Mouse (Mus musculus): ENCODE results near the gene Jchain. TPM values are rescaled to one million over a fixed set of nuclear protein-coding genes. Genes with fewer than 3 reads are reported as not detected.

The Jchain gene
- polyA plus RNA-seq, 1 experiment from 2014 or later = 0.33 TPM

DNA sequence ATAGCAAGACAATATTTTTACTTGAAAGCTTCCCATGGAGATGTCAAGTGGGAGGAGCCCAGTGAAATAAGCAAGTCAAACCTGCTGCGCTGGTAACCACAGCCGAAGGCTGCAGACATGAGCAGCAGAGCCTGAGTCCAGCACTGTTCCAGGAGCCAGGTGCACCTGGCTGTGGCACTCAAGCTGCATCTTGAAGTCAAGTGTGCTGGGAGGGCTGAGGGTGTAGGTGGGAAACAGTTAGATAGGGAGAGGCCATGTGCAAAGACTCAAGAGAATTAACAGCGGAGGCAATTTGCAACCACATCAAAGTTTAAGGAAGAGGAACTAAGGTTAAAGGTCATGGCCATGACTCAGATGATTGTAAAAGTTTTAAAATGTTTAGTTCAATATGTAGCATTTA lies 27.9 kb downstream of the Jchain start:
- no peaks in the 10 kb centered on the region for H3K9me3 ChIP-seq

GRCm38 (mm10) chr5:88491111-88491510 lies 36.6 kb downstream of the Jchain start:
- Histone ChIP-seq H3K4me1 (no peaks in the 10 kb centered on the region), H3K4me3 (no peak overlapping the region), H3K9me3 (no peaks in the 10 kb centered on the region), H3K36me3 (no peaks in the 10 kb centered on the region), H3K4me2 (no peak overlapping the region), H3K27me3 (no peaks in the 10 kb centered on the region), H3K27ac (no peak overlapping the region), H3K9ac (no peak overlapping the region)
- ATAC-seq (ENCODE audit: insufficient number of reproducible peaks, low FRiP score, low TSS enrichment, low read depth) = no peak
- WGBS = 81% methylated on average over 5 of the region's 5 CpGs

More for the DNA sequence above, 27.9 kb downstream of the Jchain start:
- no peak for ATAC-seq (ENCODE audit: insufficient number of reproducible peaks, low FRiP score, low TSS enrichment, low read depth)
- H3K27ac ChIP-seq = no peak overlapping the region
- 71% methylated on average over 3 of the region's 3 CpGs for WGBS
- no peaks in the 10 kb centered on the region for H3K4me1 ChIP-seq
- no peaks in the 10 kb centered on the region for H3K36me3 ChIP-seq
- H3K4me3 ChIP-seq = no peak overlapping the region
- H3K4me2 ChIP-seq = no peak overlapping the region
- H3K9ac ChIP-seq = no peak overlapping the region
- no peaks in the 10 kb centered on the region for H3K27me3 ChIP-seq

- no peak overlapping the region for H3K4me2 ChIP-seq
- ATAC-seq (ENCODE audit: insufficient number of reproducible peaks, low FRiP score, low TSS enrichment, low read depth) = no peak
Measured at GRCm38 (mm10) chr5:88489004-88489403, 38.7 kb downstream of the Jchain start.

GRCm38 (mm10) chr5:88487675-88488074 lies 40.0 kb downstream of the Jchain start, which contains the start of gene Enam:
Gene Enam, plus strand, starts transcription at chr5:88487975.
- ATAC-seq (ENCODE audit: insufficient number of reproducible peaks, low FRiP score, low TSS enrichment, low read depth) = no peak
- Histone ChIP-seq H3K27me3 (no peaks in the 10 kb centered on the region), H3K27ac (no peak within 1 kb of the TSS), H3K4me1 (no peaks in the 10 kb centered on the region), H3K9ac (no peak within 1 kb of the TSS), H3K9me3 (no peaks in the 10 kb centered on the region), H3K4me3 (no peak within 1 kb of the TSS), H3K4me2 (no peak within 1 kb of the TSS), H3K36me3 (no peaks in the 10 kb centered on the region)

More at GRCm38 (mm10) chr5:88489004-88489403, 38.7 kb downstream of the Jchain start:
- WGBS = 78% methylated on average over 2 of the region's 2 CpGs
- Histone ChIP-seq H3K27ac (no peak overlapping the region), H3K9me3 (no peaks in the 10 kb centered on the region), H3K9ac (no peak overlapping the region), H3K4me3 (no peak overlapping the region), H3K4me1 (no peaks in the 10 kb centered on the region), H3K36me3 (no peaks in the 10 kb centered on the region), H3K27me3 (no peaks in the 10 kb centered on the region)

Other genes starting within 250 kb of the Jchain start
- not detected in 2 replicates for gene Prol1, start 210.6 kb downstream of the Jchain start, polyA plus RNA-seq (2015; fragmentation: Nextera tagmentation; extraction: Ambion mirVana)
- gene Amtn, start 151.8 kb downstream of the Jchain start, polyA plus RNA-seq (2015; fragmentation: Nextera tagmentation; extraction: Ambion mirVana) = 1.6 and 1.9 TPM in 2 replicates
- gene Ambn, start 71.9 kb downstream of the Jchain start, polyA plus RNA-seq (2015; fragmentation: Nextera tagmentation; extraction: Ambion mirVana) = 1.8 and 2.6 TPM in 2 replicates
- 0.07 and 0.14 TPM in 2 replicates for gene Enam, start 39.9 kb downstream of the Jchain start, polyA plus RNA-seq (2015; fragmentation: Nextera tagmentation; extraction: Ambion mirVana)
- gene Utp3, start 26.6 kb upstream of the Jchain start, polyA plus RNA-seq (2015; fragmentation: Nextera tagmentation; extraction: Ambion mirVana) = 68.7 and 71.3 TPM in 2 replicates
- gene Rufy3, start 37.1 kb upstream of the Jchain start, polyA plus RNA-seq (2015; fragmentation: Nextera tagmentation; extraction: Ambion mirVana) = 9.2 and 10.6 TPM in 2 replicates
- gene Grsf1, start 148.3 kb upstream of the Jchain start, polyA plus RNA-seq (2015; fragmentation: Nextera tagmentation; extraction: Ambion mirVana) = 39.4 and 47.5 TPM in 2 replicates
- 11.0 TPM in 2 replicates for gene Mob1b, start 193.0 kb upstream of the Jchain start, polyA plus RNA-seq (2015; fragmentation: Nextera tagmentation; extraction: Ambion mirVana)
- gene Dck, start 237.1 kb upstream of the Jchain start, polyA plus RNA-seq (2015; fragmentation: Nextera tagmentation; extraction: Ambion mirVana) = 36.0 and 37.6 TPM in 2 replicates

Data from limb, embryonic 15.5 days (tissue).